Mouse (Mus musculus): ENCODE results near the gene Ston2. TPM values are rescaled to one million over a fixed set of nuclear protein-coding genes. Genes with fewer than 3 reads are reported as not detected.
"Not testable (repeated sequence)": the region's sequence is repeated elsewhere in the genome, so short reads cannot be mapped to it uniquely, and the experiment has no call there.

Gene Ston2
- total RNA-seq, 4 experiments from 2014 or later, result 4.6 to 10.7 (median 7.1) TPM

- peak; percentile 26 for DNase-seq
Measured at GRCm38 (mm10) chr12:91789801-91790200, 1.6 kb upstream of the Ston2 start.

- not testable (repeated sequence) for DNase-seq
Measured at GRCm38 (mm10) chr12:91788446-91788845, 259 bp upstream of the Ston2 start.

GRCm38 (mm10) chr12:91786355-91786754 is 1.8 kb downstream of the Ston2 start:
- no peak for DNase-seq

- DNase-seq, result no peak
Measured at GRCm38 (mm10) chr12:91781432-91781831, 6.8 kb downstream of the Ston2 start.

- DNase-seq, result no peak
Measured at GRCm38 (mm10) chr12:91780531-91780930, 7.7 kb downstream of the Ston2 start.

GRCm38 (mm10) chr12:91779004-91779365 is 9.2 kb downstream of the Ston2 start:
- peak; percentile 75 for DNase-seq

- DNase-seq, result peak; percentile 40
Measured at GRCm38 (mm10) chr12:91778211-91779003, 9.8 kb downstream of the Ston2 start.

- no peak for DNase-seq
Measured at GRCm38 (mm10) chr12:91776342-91776741, 11.8 kb downstream of the Ston2 start.

- DNase-seq, result no peak
Measured at GRCm38 (mm10) chr12:91774811-91775284, 13.3 kb downstream of the Ston2 start.

- no peak for DNase-seq
Measured at GRCm38 (mm10) chr12:91768871-91769270, 19.3 kb downstream of the Ston2 start.

- DNase-seq, result no peak
Measured at GRCm38 (mm10) chr12:91768176-91768575, 20.0 kb downstream of the Ston2 start.

- DNase-seq, result peak; percentile 52
Measured at GRCm38 (mm10) chr12:91766338-91767107, 21.7 kb downstream of the Ston2 start.

- DNase-seq, result no peak
Measured at GRCm38 (mm10) chr12:91765504-91765903, 22.7 kb downstream of the Ston2 start.

- DNase-seq, result no peak
Measured at GRCm38 (mm10) chr12:91765054-91765453, 23.1 kb downstream of the Ston2 start.

GRCm38 (mm10) chr12:91764471-91764870 is 23.7 kb downstream of the Ston2 start:
- no peak for DNase-seq

- no peak for DNase-seq
Measured at GRCm38 (mm10) chr12:91759836-91760235, 28.4 kb downstream of the Ston2 start.

- DNase-seq, result no peak
Measured at GRCm38 (mm10) chr12:91757854-91758562, 30.2 kb downstream of the Ston2 start.

GRCm38 (mm10) chr12:91756562-91757166 is 31.5 kb downstream of the Ston2 start:
- no peak for DNase-seq

GRCm38 (mm10) chr12:91754606-91755005 is 33.6 kb downstream of the Ston2 start:
- DNase-seq, result no peak

GRCm38 (mm10) chr12:91752711-91753110 is 35.5 kb downstream of the Ston2 start:
- DNase-seq, result no peak

GRCm38 (mm10) chr12:91751893-91752597 is 36.1 kb downstream of the Ston2 start:
- no peak for DNase-seq
